Mouse (Mus musculus) stomach, postnatal 0 days (tissue): ENCODE data around the gene Rbm6.

Experiments used
- CTCF ChIP-seq: IDR thresholded peaks from 2 replicates; pipeline ENCODE4 v1.5.1; 2016; ENCODE audit warnings: antibody characterized with exemption, low read depth, mild to moderate bottlenecking, moderate library complexity
- EP300 ChIP-seq: optimal IDR thresholded peaks from 2 replicates; pipeline ENCODE3; 2016; ENCODE audit warnings: antibody characterized with exemption

GRCm38 (mm10) chr9:107910025-107910769 lies 37.2 kb upstream of the Rbm6 start:
- TF ChIP-seq CTCF = no peak
- peak; percentile 76 for TF ChIP-seq EP300
